In the genomic region with DNA sequence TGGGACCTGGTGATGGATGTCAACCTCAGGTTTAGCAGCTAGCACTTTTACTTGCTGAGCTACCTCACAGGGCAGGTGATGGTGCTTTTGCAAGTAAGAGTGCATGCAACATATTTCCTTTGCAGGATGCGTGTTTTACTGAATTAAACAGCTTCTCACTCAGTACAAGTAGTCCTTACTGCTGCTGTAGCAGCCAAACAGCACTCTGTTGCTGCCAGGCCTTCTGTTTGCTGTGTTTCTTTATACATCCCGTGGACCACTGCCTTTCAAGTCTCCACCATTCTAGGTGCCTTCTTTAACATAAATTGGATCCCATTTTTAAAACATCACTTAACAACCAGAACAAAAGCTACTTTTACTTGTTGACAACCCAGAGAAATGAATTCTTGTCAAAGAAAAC, we compare ENCODE assay signal across 31 mouse cellular contexts.
"Had no signal": no experiment of that assay in that cellular context is flagged by ENCODE, and none has a peak within 500 bp of the region (broad histone marks: within the 10 kb centered on the region; RNA-seq: fewer than 3 reads in every experiment).

No protein-coding gene starts in this region.

- DNase-seq: left cerebral cortex, postnatal 4 days; liver; liver, embryonic 13.5 days; liver, postnatal 0 days; lung, adult 18-20 months; lung, adult 2 months; lung, embryonic 14.5 days; lung, postnatal 10 days; lung, postnatal 14 days; lung, postnatal 36 days; lung, postnatal 4 days; midbrain, embryonic 14.5 days had no signal

- H3K27ac ChIP-seq: limb, embryonic 10.5 days; limb, embryonic 12.5 days; limb, embryonic 13.5 days; limb, embryonic 15.5 days; liver, embryonic 12.5 days; liver, embryonic 13.5 days; liver, embryonic 14.5 days; liver, embryonic 15.5 days; lung, embryonic 15.5 days; macrophage; midbrain, embryonic 10.5 days; midbrain, embryonic 12.5 days; midbrain, embryonic 13.5 days; midbrain, embryonic 15.5 days; neural tube, embryonic 12.5 days; neural tube, embryonic 13.5 days had no signal

- ATAC-seq: liver, embryonic 12.5 days; liver, postnatal 0 days; lung, postnatal 0 days; midbrain, embryonic 13.5 days; midbrain, embryonic 15.5 days; midbrain, embryonic 16.5 days had no signal

- H3K4me3 ChIP-seq: limb, embryonic 10.5 days; limb, embryonic 12.5 days; limb, embryonic 13.5 days; limb, embryonic 15.5 days; liver, embryonic 12.5 days; liver, embryonic 13.5 days; liver, embryonic 15.5 days; lung, embryonic 15.5 days; megakaryocyte, embryonic 14.5 days; midbrain, embryonic 10.5 days; midbrain, embryonic 12.5 days; midbrain, embryonic 13.5 days; midbrain, embryonic 15.5 days; myocyte; neural tube, embryonic 12.5 days; neural tube, embryonic 13.5 days had no signal
